Mouse (Mus musculus) lung, postnatal 0 days (tissue): Measurements from ENCODE around the gene Ppox. TPM values are rescaled to one million over a fixed set of nuclear protein-coding genes. Genes with fewer than 3 reads are reported as not detected.
"Not testable (repeated sequence)": the region's sequence is repeated elsewhere in the genome, so short reads cannot be mapped to it uniquely, and the experiment has no call there.

Experiments
- ATAC-seq: fragments of 200-750 bp; cut with Nextera tagmentation; 2 replicates; pipeline ENCODE4 v1.8.0; 2017; ENCODE audit warnings: moderate library complexity
- DNase-seq: peaks from one replicate; pipeline ENCODE4 v3.0.0-alpha.2; 2016; ENCODE audit warnings: low spot score
- H3K27ac ChIP-seq: fragments of 300-500 bp; sonication (generic); 2 replicates; pipeline ENCODE4 v1.5.1; 2014; ENCODE audit warnings: antibody characterized with exemption, mild to moderate bottlenecking, low read length, mixed read lengths
- H3K27me3 ChIP-seq: fragments of 300-500 bp; sonication (generic); replicated peaks from 2 replicates; pipeline ENCODE4 v1.6.1; 2014; ENCODE audit warnings: low read length, mixed read lengths; ENCODE audit not compliant: insufficient read depth
- H3K36me3 ChIP-seq: fragments of 300-500 bp; sonication (generic); 2 replicates; pipeline ENCODE4 v1.6.1; 2014; ENCODE audit warnings: low read length, mixed read lengths; ENCODE audit not compliant: insufficient read depth
- H3K4me1 ChIP-seq: fragments of 300-500 bp; sonication (generic); 2 replicates; pipeline ENCODE4 v1.6.1; 2014; ENCODE audit warnings: antibody characterized with exemption, low read depth, low read length, mixed read lengths; ENCODE audit not compliant: insufficient read depth
- H3K4me2 ChIP-seq: fragments of 300-500 bp; sonication (generic); replicated peaks from 2 replicates; pipeline ENCODE4 v1.6.1; 2014; ENCODE audit warnings: low read depth, mild to moderate bottlenecking, low read length, moderate library complexity, mixed read lengths
- H3K4me3 ChIP-seq: fragments of 300-500 bp; sonication (generic); 2 replicates; pipeline ENCODE4 v1.5.1; 2014; ENCODE audit warnings: low read depth, low read length
- H3K9ac ChIP-seq: fragments of 300-500 bp; sonication (generic); replicated peaks from 2 replicates; pipeline ENCODE4 v1.6.1; 2014; ENCODE audit warnings: low read depth, mild to moderate bottlenecking
- H3K9me3 ChIP-seq: fragments of 300-500 bp; sonication (generic); 2 replicates; pipeline ENCODE4 v1.6.1; 2016; ENCODE audit warnings: low read length, mixed read lengths
- CTCF ChIP-seq: IDR thresholded peaks from 2 replicates; pipeline ENCODE4 v1.5.1; 2016; ENCODE audit warnings: antibody characterized with exemption, mild to moderate bottlenecking
- EP300 ChIP-seq: IDR thresholded peaks from 2 replicates; pipeline ENCODE4 v1.6.1; 2016; ENCODE audit warnings: antibody characterized with exemption, mild to moderate bottlenecking, control low read depth
- WGBS: fragments of 180-500 bp; shearing (Covaris S2); extraction: QIAGEN DNeasy Blood & Tissue Kit; methylation state at CpG from one replicate; pipeline ENCODE4 v1.1.7; 2014; 5-methylcytosine and 5-hydroxymethylcytosine counted together
- polyA plus RNA-seq: library from polyadenylated mRNA; unstranded; fragments of >200 nt; fragmentation: Nextera tagmentation; extraction: Ambion mirVana; gene quantifications from 2 replicates; pipeline ENCODE4 v1.2.1, GENCODE M21; 2015

Ppox gene
- polyA plus RNA-seq, result 28.4 and 30.6 TPM in 2 replicates

DNA sequence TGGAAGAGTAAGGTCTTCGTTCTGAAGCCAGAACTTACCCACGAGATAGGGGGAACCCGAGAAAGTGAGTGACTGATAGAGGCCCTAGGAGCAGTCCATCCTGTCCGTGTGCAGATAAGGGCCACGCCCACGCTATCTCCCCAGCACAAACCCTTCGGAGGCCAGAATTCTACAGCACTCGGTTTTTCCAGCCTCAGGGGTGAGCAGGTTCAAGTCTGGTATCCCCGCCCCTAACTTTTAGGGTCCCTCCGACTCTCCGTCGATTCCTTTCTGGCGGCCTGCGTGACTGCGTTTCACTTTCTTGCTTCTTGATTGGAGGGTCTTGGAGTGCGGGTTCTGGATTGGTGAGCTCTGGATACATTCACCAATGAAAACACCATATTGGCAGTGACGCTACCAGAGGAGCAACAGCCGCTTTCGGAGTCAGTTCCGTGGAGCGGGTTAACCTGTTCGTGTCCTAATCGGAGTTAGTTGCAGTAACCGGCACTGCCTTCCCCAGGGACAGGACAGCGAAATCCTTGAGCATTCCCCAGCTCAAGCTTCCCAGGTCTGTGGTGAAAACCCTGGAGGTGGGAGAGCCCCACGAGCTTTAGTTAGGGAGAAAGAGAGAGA, at the start of gene Ppox:
Ppox (minus strand) TSS at position 271 of the 612 bp plus-strand sequence.
- Histone ChIP-seq H3K4me3 (peak within 1 kb of the TSS; percentile 57), H3K27ac (peak within 1 kb of the TSS; percentile 92), H3K9ac (peak within 1 kb of the TSS; percentile 57), H3K27me3 (no peaks in the 10 kb centered on the region), H3K36me3 (peaks cover 18% of the 10 kb centered on the region; the same call in 1 of the 2 replicates), H3K9me3 (no peaks in the 10 kb centered on the region), H3K4me1 (peaks cover 12% of the 10 kb centered on the region; the same call in 1 of the 2 replicates), H3K4me2 (peak within 1 kb of the TSS; percentile 80)
- WGBS, result under 1% methylated on average over 26 of the region's 26 CpGs
- DNase-seq, result peak; percentile 99
- peak; percentile 98 for ATAC-seq
- TF ChIP-seq EP300 (no peak; the same call in 1 of the 2 replicates), CTCF (no peak)

DNA sequence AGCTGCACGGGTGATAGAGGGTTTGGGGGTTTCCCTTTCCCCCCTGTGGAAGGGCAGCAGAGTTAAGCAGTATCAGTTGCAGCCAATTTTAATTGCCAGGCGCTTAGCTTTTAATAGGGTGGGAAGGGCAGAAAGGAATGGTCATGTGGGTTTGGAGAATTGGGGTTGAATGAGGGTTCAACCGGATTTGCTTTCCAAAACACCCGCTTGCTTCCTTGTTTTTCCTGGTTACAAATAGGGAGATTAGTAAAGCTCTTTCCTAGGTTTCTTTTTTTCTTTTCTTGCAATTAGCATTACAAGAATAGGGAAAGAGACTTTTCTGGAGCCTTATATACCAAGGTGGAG, 49.2 kb upstream of the Ppox start:
- peak overlapping the region; percentile 90 for H3K9ac ChIP-seq
- peak overlapping the region; percentile 75 for H3K4me2 ChIP-seq
- H3K4me1 ChIP-seq, result peaks cover 7% of the 10 kb centered on the region; the same call in 1 of the 2 replicates
- 2% methylated on average over 4 of the region's 4 CpGs for WGBS
- ATAC-seq (no peak), DNase-seq (no peak)
- TF ChIP-seq EP300 (no peak), CTCF (no peak)
- peak overlapping the region; percentile 99 for H3K27ac ChIP-seq
- peak overlapping the region; percentile 67 for H3K4me3 ChIP-seq
- no peaks in the 10 kb centered on the region for H3K27me3 ChIP-seq
- H3K36me3 ChIP-seq, result no peaks in the 10 kb centered on the region
- H3K9me3 ChIP-seq, result no peaks in the 10 kb centered on the region

DNA sequence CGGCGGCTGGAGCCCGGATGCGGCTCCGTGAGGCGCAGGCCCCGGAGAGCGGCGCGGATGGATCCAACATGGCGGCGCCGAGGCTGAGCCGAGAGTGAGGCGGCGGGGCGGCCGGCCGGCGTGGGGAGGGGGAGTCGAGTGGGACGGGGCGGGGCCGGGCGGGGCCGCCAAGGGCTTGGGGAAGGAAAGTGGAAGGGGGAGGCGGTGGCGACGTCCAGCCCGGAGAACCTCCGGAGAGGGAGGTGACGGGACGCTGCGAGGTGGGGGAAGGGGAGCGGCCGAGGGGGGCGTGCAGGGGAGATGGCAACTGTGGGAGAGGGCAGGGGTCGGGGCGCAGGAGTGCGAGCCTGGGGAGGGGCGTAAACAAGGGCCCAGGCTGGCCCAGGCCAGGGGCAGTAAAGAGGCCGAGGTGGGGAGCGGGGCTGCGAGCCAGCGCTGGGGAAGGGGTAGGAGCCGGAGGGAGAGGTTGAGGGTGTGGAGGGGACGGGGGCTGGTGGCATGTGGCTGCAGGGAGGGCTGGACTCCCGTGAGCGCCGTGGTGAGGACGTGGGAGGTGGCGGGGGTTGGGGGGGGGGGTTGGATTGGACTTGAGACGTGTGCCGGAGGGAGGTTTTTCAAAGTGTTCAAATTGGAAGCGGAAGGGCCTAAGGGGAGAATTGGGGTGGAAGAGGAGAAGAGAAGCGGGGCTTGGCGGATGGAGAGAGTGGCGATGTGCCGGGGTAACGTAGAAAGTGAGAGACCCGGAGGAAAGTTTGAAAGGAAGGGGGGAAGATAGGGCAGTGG, 48.6 kb upstream of the Ppox start:
- H3K27ac ChIP-seq, result peak overlapping the region; percentile 99
- ATAC-seq (peak; percentile 88), DNase-seq (peak; percentile 92)
- peak overlapping the region; percentile 75 for H3K4me2 ChIP-seq
- H3K27me3 ChIP-seq, result no peaks in the 10 kb centered on the region
- H3K4me3 ChIP-seq, result peak overlapping the region; percentile 67
- WGBS, result under 1% methylated on average over 40 of the region's 61 CpGs
- H3K9ac ChIP-seq, result peak overlapping the region; percentile 90
- H3K9me3 ChIP-seq, result no peaks in the 10 kb centered on the region
- no peaks in the 10 kb centered on the region for H3K36me3 ChIP-seq
- TF ChIP-seq EP300 (no peak), CTCF (no peak)
- peaks cover 7% of the 10 kb centered on the region; the same call in 1 of the 2 replicates for H3K4me1 ChIP-seq

DNA sequence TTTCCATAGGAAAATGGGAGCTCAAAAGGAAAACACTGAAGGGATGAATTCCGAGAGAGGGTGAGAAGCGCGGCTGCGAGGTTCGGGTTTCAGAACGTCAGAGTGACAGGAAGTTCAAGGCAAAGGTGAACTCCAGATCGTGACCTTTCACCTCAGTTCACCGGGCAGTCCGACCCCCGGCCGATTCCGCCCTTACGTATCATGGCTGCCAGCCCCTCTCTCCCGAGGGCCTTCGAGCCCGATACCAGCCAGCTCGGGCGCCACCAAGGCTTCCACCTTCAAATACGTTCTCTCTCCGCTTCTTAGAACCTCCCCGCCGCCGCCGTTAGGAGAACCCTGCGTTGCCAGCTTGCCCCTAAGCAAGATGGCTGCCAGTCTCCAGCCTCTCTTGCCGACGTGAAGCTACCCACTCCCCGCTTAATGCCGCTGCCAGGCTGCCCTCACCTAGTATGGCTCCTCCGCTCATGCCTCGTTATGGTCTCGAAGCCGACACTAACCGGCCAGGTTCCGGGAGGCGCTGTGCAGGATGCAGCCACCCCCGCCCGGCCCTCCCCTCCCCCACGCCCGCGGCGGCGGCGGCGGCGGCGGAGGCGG, 48.0 kb upstream of the Ppox start, which contains the start of gene Dedd:
Dedd (plus strand) TSS at position 307 of the 594 bp plus-strand sequence.
- Histone ChIP-seq H3K36me3 (no peaks in the 10 kb centered on the region), H3K9ac (peak within 1 kb of the TSS; percentile 90), H3K4me1 (peaks cover 7% of the 10 kb centered on the region; the same call in 1 of the 2 replicates), H3K27ac (peak within 1 kb of the TSS; percentile 99), H3K27me3 (no peaks in the 10 kb centered on the region), H3K4me3 (peak within 1 kb of the TSS; percentile 67), H3K9me3 (no peaks in the 10 kb centered on the region), H3K4me2 (peak within 1 kb of the TSS; percentile 75)
- no peak for TF ChIP-seq EP300
- peak; percentile 41 for TF ChIP-seq CTCF
- DNase-seq (peak; percentile 99), ATAC-seq (peak; percentile 96)
- WGBS, result 0% methylated on average over 37 of the region's 48 CpGs

DNA sequence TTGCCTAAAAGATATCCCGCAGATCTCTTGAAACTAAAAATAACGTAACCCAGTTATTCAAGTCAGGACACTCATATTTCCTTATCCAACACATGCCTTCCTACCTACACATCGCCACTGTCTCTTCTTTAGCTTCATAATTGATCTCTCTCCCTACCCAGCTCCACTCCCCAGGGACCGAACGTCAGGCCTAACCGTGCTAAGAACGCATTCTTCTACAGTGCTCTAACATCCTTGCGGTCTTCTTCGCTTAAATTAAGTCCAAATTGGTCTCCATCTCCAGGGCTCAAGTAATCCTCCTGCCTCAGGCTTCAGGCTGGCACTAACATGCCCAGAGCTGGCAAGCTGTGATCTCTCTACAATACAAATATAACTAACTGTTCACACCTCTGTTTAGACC, 47.3 kb upstream of the Ppox start:
- peak overlapping the region; percentile 90 for H3K9ac ChIP-seq
- H3K4me1 ChIP-seq, result peaks cover 7% of the 10 kb centered on the region; the same call in 1 of the 2 replicates
- peak overlapping the region; percentile 99 for H3K27ac ChIP-seq
- TF ChIP-seq CTCF, result no peak
- H3K4me3 ChIP-seq, result peak overlapping the region; percentile 67
- 15% methylated on average over 9 of the region's 9 CpGs for WGBS
- H3K9me3 ChIP-seq, result no peaks in the 10 kb centered on the region
- no peak for ATAC-seq
- no peaks in the 10 kb centered on the region for H3K27me3 ChIP-seq
- no peak for DNase-seq
- peak overlapping the region; percentile 75 for H3K4me2 ChIP-seq
- H3K36me3 ChIP-seq, result no peaks in the 10 kb centered on the region

DNA sequence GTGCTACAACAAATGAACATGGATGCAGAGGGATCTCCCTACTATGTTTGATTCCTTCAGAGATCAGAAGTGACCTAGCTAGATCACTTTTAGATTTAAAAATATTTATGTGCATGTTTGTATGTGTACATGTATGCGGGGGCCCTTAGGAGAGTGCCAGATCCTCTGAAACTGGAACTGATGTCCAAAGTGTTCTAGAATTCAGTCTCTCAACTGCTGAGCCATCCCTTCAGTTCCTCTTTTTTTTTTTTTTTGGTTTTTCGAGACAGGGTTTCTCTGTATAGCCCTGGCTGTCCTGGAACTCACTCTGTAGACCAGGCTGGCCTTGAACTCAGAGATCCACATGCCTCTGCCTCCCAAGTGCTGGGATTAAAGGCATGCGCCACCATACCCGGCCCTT, 45.6 kb upstream of the Ppox start:
- ATAC-seq, H3K36me3 ChIP-seq, H3K4me2 ChIP-seq, H3K9ac ChIP-seq, DNase-seq, H3K9me3 ChIP-seq, H3K4me3 ChIP-seq, H3K27me3 ChIP-seq, H3K4me1 ChIP-seq, H3K27ac ChIP-seq: not testable (repeated sequence)
- 80% methylated on average over 4 of the region's 4 CpGs for WGBS
